Mouse (Mus musculus) megakaryocyte, embryonic 14.5 days (primary cell): ENCODE data around the gene Tns4.

Experiments used
- FLI1 ChIP-seq: IDR thresholded peaks from 2 replicates; pipeline ENCODE4 v1.6.1; 2012; ENCODE audit warnings: low read length, inconsistent platforms, mixed read lengths
- GATA1 ChIP-seq: IDR thresholded peaks from 3 replicates; pipeline ENCODE4 v1.6.1; 2012; ENCODE audit warnings: mixed read lengths, low read length, inconsistent platforms, borderline replicate concordance

DNA sequence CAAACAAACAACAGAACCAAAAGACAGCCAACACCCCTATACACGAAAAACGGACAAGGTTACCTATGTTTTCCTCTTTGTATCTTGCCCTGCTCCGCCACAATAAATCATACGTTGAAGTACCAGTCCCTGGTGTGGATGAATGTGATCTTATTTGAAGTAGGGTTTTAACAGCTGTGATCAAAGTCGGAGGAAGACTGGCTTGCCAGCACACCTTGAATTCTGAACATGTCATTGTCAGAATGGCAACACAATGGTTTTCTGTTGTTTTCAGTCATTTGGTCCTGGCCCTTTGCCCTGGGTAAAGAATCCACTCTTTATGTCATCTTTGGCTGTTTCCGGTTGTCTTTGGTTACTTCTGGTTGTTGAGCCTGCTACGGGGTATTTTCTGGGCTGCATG, 29.9 kb upstream of the Tns4 start:
- TF ChIP-seq GATA1 (no peak), FLI1 (no peak)
